Mouse (Mus musculus) urinary bladder, adult 18-20 months (tissue): ENCODE data around the gene Sdk1.

Experiments used
- DNase-seq, 2 experiments: peaks; one replicate each; pipeline ENCODE4 v3.0.0; 2022; ENCODE audit warnings: low spot score in 2 of 2, mixed read lengths in 2 of 2

Sdk1 gene

DNA sequence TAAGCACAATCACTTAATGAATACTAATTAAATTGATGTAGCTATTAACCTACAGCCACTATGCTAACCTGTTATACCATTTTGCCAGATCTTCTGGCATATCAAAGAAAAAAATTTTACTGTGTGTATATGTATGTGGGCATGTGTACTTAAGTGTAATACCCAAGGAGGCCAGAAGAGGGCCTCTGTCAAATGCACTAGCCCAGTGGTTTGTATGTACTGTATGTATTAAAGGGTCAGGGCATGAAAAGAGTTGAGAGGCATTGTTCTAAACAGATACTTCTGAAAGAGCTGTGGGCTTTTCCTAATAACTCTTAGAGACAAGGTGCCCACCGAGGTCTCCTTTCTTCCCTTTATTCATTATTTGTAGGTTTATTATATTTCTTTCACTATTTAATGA, 759.0 kb downstream of the Sdk1 start:
- no peak for DNase-seq

DNA sequence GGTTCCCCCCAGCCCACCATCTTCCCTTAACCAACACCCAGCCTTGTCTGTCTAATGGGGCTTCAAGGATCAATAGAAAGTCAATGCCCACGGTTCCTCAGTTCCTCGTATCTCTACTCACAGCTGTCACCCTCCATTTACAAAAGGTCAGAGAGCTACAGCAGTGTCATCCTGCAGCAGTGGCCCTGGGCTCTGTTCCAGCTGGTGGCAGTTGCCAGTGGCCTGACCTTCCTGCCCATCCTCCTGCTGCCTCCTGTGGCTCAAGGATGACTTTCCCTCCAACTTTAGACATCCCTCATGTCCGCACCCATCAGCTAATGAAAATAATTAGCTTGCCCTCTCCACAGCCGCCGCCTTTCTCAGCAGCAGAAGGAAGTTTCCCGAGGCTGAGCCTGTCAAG, 759.8 kb downstream of the Sdk1 start:
- DNase-seq: no peak

DNA sequence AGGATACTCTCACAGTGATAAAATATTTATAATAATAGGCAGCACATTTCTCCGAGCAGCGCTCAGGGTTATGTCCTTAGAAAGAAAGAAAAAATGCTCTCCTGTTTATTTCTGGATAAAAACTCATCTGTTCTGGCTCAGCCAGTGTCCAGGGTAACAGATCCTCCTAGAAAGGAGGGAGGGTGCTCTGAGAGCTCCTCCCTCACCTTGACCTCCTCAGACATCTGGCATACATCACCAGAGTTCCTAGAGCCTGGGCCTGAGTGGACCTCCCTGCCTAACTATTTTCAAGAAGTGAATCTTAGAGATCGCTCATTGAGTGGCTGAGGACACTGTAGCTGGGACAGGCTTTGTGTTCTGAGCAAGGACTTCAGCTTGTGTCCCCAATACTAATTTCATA, 760.7 kb downstream of the Sdk1 start:
- no peak for DNase-seq

DNA sequence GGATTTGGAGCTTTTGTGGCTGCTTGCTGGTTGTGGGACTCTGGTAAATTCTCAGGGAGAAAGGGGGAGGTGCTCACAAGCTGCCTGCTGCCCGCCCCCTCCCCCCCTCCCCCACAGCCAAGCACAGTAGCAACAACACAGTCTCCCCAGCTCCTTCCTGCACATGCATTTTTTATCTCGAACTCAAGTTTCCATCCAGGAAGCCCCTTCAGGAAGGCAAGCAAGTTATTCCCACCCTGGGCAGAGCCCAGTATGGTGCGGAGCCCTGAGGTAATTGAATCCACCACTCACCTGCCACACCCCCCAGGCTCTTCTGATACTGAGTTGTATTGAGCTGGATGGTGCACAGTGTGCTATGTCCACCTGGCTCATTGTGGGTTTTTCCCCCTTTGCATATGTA, 768.9 kb downstream of the Sdk1 start:
- DNase-seq: no peak

DNA sequence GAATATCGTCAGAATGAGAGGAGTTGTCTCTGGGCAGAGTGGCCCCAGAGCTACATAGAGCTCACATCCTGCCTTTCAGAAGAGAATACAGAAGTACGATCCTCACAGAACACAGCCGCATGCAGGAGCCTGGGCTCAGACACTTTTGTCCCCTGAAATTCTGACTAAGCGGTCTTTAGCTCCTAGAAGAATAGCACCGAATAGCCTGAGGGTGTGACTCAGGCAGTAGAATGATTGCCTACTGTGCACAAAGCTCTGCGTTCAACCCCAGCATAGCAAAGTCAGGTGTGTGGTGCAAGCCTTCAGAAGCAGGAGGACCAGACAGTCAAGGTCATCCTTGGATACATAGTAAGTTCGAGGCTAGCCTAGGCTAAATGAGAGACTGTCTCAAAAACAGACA, 775.7 kb downstream of the Sdk1 start:
- no peak for DNase-seq

DNA sequence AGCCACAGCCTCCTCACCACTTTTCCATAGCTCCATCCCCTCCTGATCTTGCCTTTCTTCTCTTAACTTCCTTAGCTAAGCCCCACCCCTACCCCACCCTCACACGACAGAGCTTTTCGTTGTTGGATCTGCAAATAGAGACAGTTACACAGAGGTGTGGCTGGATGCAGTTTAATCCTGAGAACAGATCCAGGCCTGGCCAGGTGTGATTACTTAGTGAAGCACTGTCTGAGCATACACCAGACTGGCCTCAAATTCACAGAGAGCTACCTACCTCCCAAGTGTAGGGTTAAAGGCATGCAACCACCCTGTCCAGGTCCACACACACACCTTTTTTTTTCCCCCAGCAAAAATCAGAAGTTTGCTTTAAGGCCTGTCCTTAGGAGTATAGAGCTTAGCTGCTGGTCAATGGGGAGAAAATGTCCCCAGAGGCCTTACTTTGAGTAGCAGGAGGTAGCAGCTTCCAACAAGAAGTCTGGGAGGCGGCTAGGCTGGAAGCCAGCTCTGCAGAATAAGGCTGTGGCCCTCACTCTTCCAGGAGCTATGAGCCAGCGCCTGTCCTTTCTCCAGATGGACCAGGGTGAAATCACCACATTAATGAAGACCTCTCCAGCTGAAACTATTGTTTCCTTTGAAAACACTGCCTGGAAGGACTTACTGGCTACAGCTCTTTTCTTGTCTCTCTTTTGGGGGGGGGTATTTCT, 781.7 kb downstream of the Sdk1 start:
- no peak for DNase-seq

DNA sequence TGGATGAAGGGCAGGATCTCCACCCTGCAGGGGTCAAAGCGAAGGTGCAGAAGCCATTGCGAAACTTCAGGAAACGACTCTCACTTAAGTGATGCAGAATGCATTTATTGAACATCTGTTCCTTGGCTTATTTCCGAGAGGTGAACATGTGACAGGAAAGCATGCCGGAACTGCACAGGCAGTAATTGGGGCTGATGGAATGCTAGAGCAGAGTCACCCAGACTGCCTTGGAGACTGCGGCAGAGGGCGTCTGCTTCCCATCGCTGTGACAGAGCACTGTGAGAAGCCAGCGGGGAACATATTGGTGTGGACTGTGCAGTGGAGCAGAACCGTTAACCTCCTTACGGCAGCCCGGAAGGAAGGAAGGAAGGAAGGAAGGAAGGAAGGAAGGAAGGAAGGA, 783.2 kb downstream of the Sdk1 start:
- DNase-seq: no peak

DNA sequence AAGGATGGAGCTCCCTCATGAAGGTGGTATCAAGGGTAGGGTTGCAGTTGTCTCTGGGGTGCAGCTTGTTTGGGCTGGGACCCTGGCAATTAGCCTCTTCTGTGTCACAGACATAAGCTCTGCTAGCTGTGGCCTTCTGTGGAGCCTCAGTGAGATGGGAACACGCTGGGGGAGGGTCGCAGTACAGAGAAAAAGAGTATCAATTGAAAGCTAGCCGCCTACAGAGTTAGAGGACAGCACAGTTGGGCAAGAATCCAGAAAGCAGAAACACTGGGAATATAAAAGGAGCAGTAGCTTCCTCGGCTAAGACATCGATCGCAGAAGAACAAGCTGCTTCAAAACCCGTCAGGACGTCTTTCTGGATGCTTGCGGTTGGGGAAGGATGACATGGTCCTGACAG, 795.2 kb downstream of the Sdk1 start:
- DNase-seq: no peak

DNA sequence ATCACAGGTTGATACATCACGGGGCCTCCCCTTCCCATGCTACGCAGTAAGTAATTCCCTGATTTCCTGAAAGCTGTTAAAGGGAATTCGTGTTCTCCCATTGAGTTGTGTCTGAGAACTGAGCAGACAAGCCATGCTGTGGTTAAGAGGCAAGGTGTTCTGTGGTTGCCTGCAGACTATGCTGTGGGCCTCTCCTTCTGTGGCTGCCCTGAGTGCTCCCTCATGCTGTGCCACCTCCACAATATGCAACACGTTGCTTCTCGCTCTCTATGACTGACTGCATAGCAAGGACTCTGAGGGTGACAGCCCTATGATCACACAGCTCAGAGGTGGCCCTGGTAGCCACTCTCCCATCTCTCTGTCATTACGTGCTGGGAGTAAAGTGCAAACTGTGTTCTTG, 797.9 kb downstream of the Sdk1 start:
- DNase-seq: no peak

DNA sequence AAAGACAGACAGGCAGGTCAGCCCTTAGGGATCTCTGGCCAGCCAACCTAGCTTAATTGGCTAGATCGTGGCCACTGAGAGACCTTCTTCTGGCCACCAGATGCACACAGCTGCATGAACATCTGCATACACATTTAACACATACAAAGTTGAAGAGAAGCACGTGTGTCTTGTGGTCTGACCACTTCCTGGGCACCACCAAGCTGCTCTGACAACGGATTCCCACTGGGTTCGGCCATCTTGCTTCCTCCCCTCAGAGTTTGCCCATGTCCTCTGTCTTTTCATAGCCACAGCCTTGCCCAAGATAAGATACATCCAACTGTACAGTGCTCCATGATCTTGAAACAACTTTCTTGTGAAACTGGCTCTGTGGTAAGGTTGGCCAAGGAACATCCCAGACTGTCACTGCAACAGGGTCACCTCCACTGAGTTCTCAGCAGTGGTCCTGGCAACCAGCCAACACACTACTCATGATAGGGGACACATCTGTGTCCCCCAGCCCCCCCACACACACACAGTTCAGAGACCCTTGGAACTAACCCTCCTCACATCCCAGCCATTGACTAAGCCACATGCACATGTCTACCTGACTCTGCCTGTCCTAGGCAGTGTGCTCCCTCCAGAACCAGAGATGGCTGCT, 798.7 kb downstream of the Sdk1 start:
- DNase-seq: no peak

DNA sequence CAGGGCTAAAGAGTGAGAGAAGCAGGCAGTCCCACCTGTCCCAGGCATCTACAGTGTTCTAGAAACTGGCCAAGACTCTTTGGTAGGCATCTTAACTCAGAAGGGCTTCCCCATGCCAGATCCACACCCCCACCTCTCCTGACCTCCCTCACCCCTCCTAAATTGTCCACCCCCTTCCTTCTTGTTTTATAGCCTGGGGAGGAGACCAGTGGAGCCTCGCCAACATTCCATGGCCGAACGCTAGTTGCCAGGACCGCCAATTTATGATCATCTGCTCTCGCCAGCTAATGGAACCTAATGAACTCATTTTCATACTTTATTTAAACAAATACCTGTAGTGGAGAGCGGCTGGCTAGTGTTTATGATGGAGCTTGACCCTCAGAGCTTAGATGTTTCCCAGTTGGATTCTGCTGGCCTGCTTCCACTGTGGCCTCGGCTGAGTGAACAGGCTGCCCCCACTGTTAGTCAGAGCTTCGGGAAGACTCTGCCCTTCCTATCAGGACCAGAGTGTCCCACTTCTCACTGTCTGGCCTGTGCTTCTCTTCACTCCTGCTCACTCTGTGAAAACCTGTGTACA, 800.0 kb downstream of the Sdk1 start:
- no peak for DNase-seq

DNA sequence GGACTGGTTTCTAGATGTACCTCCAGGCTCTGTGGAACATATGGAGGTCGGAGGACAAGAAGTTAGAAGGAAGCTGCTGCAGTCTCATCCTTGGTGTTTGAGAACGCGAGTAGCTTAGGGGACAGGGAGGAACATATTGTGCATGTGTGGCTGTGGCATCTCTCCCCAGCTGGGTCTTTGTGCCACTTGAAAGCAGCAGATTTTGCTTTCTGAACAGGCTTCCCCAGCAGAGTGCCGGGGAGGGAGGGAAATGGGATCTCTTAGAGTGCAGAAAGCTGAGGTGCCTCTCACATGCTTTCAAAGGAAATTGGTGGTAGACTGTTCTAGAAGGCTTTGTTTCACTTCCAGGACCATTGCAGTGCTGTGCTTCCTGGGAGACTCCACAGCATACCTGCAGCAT, 820.5 kb downstream of the Sdk1 start:
- DNase-seq: no peak

DNA sequence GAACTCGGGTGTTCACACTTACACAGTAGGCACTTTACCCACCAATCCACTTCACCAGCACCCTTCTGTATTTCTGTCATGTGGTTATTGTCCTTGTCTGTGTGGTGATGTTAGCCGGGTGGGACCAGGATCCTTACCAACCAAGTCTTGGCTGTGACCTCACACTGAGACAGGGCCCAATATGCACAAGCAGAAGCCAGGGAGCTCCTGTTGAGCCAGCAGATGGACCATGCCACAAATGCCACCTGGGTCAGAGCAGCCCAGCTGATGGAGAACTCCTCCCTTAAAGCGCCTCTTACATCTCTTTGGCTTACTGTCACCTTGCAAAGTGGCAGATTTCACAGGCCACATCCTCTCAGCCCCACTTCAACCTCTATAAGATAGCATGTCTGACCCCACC, 830.0 kb downstream of the Sdk1 start:
- DNase-seq: no peak

DNA sequence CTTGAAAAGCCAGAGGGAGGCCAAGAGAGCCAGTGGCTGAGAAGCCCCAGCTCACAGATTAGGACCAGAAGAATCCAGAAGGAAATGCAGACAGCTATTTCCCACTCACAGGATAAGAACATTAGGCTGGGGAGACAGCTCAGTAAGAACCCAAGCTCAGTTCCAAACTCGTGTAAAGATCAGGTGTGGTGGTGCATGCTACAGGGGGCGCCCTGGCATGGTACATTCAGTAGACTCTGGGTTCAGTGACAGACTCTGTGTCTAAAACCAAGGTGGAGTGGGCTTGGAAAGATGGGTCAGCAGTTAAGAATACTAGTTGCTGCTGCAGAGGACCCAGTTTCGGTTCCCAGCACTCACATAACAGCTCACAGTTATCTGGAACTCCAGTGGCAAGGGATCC, 832.6 kb downstream of the Sdk1 start:
- no peak for DNase-seq

DNA sequence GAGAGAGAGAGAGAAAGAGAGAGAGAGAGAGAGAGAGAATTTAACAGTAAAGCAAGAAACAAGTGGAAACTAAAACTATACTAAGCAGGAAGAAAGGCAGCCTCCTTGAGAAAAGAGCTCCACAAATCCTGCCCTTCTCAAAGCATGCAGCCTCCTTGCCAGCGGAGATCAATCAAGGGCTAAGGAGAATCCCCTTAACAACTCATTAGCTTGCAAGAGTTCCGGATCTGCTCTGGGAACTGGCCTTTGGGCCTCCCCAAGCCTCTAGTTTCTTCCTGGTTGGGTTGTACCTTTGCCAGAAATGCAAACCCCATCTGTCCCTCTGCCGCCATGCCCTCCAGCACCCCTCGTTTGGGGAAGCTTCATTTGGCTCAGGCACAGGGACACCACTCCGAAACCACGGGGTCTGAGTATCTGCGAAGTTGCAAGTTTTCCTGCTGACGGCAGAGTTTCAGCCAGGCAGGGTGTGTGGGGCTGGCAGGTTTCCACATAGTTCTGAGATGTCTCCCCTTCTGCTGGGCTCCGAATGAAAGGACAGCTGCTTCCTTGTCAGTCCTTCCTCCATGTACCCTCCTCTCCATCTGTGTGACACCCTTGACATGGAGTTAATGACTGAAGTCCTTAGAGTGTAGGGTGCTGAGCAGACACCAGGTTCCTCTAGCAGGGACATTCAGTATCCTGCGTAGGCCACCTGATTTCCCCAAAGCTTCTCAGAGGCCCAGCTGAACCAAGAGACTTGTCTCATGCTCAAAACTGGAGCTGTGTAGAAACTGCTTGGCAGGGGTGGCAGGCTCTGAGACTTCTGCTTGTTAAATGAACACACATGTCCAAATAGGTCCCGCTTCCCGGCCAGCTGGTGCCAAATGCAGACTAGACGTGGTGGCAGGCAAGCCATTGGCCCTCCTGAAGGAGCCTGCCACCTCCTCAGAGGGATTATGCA, 833.5 kb downstream of the Sdk1 start:
- peak; percentile 2 to 30 for DNase-seq

DNA sequence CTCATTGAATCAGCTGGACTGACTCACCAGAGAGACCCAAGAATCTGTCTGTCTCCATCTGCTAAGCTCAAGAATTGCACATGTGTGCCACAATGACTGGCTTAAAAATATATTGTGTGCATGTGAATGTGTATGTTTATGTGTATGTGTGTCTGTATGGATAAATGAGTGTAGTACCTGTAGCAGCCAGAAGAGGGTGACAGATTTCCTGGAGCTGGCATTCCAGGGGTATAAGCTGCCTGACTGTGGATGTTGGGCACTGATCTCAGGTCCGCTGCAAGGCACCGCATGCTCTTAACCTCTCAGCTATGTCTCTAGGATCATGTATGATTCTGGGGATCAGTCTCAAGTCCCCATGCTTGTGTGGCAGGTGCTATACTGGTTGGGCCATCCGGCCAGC, 839.4 kb downstream of the Sdk1 start:
- DNase-seq: no peak

DNA sequence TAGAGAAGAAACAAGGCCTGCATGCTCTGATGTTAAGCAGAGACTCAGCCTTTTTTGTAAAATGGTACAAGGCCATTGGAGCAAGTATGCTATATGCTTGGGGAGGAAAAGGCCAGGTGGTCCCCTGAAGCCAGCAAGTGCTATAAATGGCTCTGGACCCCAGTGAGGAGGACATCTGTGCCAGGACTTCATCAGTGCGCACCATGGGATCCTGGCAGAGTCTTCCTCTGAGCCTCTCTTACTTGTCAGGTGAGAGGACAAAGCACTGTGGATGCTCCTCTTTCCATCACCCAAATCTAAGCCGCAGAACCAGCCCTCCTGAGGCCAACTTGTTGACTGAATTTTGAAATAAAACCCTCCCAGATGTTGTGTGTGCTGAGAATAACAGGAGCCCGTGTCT, 839.8 kb downstream of the Sdk1 start:
- DNase-seq: no peak

DNA sequence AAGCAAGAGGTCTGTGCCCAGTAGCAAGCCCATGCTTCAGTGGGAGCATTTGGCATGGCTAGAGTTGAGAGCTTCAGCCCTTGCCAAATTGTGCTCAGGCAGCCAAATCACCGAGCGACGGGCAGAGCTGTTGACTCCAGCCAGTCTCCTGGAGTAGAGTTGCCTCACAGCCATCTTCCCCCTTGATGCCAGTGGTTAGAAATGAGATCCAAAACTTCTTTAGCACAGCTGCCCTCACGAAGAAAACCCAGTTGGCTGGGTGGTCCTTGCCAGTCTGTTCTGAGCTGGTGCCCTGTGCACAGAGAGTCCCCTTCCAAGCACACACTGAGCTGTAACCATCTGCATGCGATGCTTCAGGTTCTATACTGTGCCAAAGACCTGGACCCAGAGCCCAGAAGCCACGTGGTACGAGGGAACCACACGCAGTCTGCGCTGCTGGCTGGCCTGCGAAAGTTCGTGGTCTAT, 855.1 kb downstream of the Sdk1 start:
- no peak for DNase-seq

DNA sequence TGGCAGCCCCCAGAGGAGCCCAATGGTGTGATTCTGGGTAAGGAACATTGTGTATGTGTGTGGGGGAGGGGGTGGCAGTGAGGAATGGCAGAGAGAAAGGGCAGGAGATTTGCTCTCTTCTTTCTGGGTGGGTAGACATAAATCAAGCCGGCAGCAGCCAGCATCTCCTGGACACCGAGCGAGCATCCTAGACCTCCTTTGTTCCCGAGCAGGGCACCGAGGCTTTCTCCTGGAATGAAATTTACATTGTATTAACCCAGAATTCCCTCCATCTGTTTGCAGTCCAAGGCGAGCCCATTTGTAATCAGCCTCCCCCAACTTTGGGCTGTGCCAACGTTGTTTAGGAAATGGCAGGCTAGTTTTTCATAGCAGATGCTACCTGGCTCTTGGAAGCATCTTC, 858.9 kb downstream of the Sdk1 start:
- DNase-seq: no peak

DNA sequence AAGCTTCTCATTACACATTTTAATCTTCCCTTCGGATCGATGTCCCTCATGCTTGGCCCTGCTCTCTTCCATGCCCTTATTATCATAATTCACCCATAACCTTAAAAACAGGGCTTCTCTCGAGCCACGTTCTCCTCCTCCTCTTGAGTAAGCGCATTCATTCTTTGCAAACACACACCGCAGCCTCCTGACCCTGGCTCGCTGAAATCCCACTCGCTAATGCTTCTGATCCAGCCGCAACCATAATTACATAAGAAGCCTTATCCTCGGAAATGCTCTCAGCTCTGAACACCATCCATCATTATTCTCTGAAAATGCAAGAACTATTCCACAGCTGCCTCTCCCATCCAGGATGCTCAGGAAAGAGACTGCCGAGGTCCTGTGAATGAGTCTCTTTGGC, 866.1 kb downstream of the Sdk1 start:
- DNase-seq: no peak

DNA sequence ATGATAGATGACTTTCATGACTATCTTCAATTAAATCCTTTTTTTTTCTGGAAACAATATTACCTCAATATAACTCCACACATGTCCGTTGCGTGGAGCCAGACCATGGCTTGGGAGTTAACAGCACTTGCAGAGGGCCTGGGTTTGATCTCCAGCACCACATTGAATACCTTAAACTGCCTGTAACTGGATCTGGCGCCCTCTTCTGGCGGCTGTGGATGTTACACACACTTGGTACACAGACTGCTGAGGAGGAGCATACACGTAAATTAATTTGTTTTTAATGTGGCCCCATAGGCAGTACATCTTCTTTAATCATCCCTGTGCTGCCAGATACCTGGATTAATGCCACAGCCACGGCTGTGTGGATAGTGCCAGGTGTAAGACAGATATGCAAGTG, 870.7 kb downstream of the Sdk1 start:
- DNase-seq: no peak
